Mouse (Mus musculus): ENCODE measurements around the gene Kdm6b.
"Not testable (repeated sequence)": the region's sequence is repeated elsewhere in the genome, so short reads cannot be mapped to it uniquely, and the experiment has no call there.

Kdm6b gene

GRCm38 (mm10) chr11:69405397-69406200 lies 7.9 kb downstream of the Kdm6b start:
- DNase-seq = no peak

- no peak for DNase-seq
Observed at GRCm38 (mm10) chr11:69404595-69405396, 8.7 kb downstream of the Kdm6b start.

- no peak for DNase-seq
Observed at GRCm38 (mm10) chr11:69403691-69404594, 9.5 kb downstream of the Kdm6b start.

- DNase-seq = no peak
Observed at GRCm38 (mm10) chr11:69401987-69402386, 11.5 kb downstream of the Kdm6b start.

GRCm38 (mm10) chr11:69401210-69401637 lies 12.3 kb downstream of the Kdm6b start:
- peak; percentile 88 for DNase-seq

GRCm38 (mm10) chr11:69400083-69400850 lies 13.2 kb downstream of the Kdm6b start:
- DNase-seq = no peak

GRCm38 (mm10) chr11:69399201-69400082 lies 14.0 kb downstream of the Kdm6b start:
- no peak for DNase-seq

- no peak for DNase-seq
Observed at GRCm38 (mm10) chr11:69398486-69399200, 14.8 kb downstream of the Kdm6b start.

- no peak for DNase-seq
Observed at GRCm38 (mm10) chr11:69398059-69398458, 15.4 kb downstream of the Kdm6b start, which contains the start of gene Tmem88. TSS of gene Tmem88 (minus strand) at chr11:69398234.

GRCm38 (mm10) chr11:69397581-69398057 lies 15.9 kb downstream of the Kdm6b start:
- no peak for DNase-seq

- DNase-seq = no peak
Observed at GRCm38 (mm10) chr11:69396772-69397171, 16.7 kb downstream of the Kdm6b start.

- DNase-seq = peak; percentile 95
Observed at GRCm38 (mm10) chr11:69395634-69396373, 17.7 kb downstream of the Kdm6b start.

- peak; percentile 90 for DNase-seq
Observed at GRCm38 (mm10) chr11:69395235-69395633, 18.2 kb downstream of the Kdm6b start, which contains the start of the genes Naa38 and Cyb5d1. TSS of gene Naa38 (plus strand) at chr11:69395487. TSS of gene Cyb5d1 (minus strand) at chr11:69395631.

- not testable (repeated sequence) for DNase-seq
Observed at GRCm38 (mm10) chr11:69394591-69395167, 18.8 kb downstream of the Kdm6b start.

GRCm38 (mm10) chr11:69390400-69391034 lies 23.0 kb downstream of the Kdm6b start:
- DNase-seq = no peak

- no peak for DNase-seq
Observed at GRCm38 (mm10) chr11:69389531-69390399, 23.7 kb downstream of the Kdm6b start.

- no peak for DNase-seq
Observed at GRCm38 (mm10) chr11:69388680-69389079, 24.8 kb downstream of the Kdm6b start.
